8 mouse cellular contexts compared by ENCODE assay signal in genomic region chr11:120225256-120226195, GRCm38 (mm10). TPM values are rescaled to one million over a fixed set of nuclear protein-coding genes. Genes with fewer than 3 reads are reported as not detected.
A peak's percentile ranks its signal among the peaks of the same experiment; 100 is the strongest.
DNase-seq lines count a peak whose midpoint lies in the region; ATAC-seq and TF ChIP-seq lines count a peak whose summit lies in the region.

No protein-coding gene starts in this region.

- peak overlapping the region; percentile 77 for H3K27ac ChIP-seq in gastrocnemius, adult 2 months
- H3K27ac ChIP-seq in forebrain, postnatal 0 days (ENCODE audit: low read depth, low read length), result no peak overlapping the region
- H3K27ac ChIP-seq in kidney, embryonic 16.5 days (ENCODE audit: low read length), result peak overlapping the region; percentile 95
- H3K27ac ChIP-seq in midbrain, embryonic 11.5 days (ENCODE audit: low read depth, low read length), result peak overlapping the region; percentile 76

- ATAC-seq in forebrain, postnatal 0 days, result no peak
- ATAC-seq in kidney, embryonic 16.5 days (ENCODE audit: low FRiP score, low TSS enrichment), result peak; percentile 35; the same call in 1 of the 2 replicates
- no peak for ATAC-seq in midbrain, embryonic 11.5 days (ENCODE audit: low FRiP score)

- H3K9me3 ChIP-seq in forebrain, postnatal 0 days (ENCODE audit: low read length), result no peaks in the 10 kb centered on the region
- no peaks in the 10 kb centered on the region for H3K9me3 ChIP-seq in kidney, embryonic 16.5 days (ENCODE audit: low read length)
- no peaks in the 10 kb centered on the region for H3K9me3 ChIP-seq in midbrain, embryonic 11.5 days (ENCODE audit: control insufficient read depth, low read length)

- TF ChIP-seq CTCF in gastrocnemius, adult 2 months (IDR thresholded peaks at IDR 0.05), result no peak
- no peak for TF ChIP-seq CTCF in brain, embryonic 14.5 days (IDR thresholded peaks at IDR 0.05; ENCODE audit: borderline replicate concordance, extremely low read depth, insufficient read depth, insufficient read length)
- no peak for TF ChIP-seq CTCF in forebrain, postnatal 0 days (IDR thresholded peaks at IDR 0.05; ENCODE audit: low read depth)

- H3K4me3 ChIP-seq in gastrocnemius, adult 2 months, result peak overlapping the region; percentile 57
- H3K4me3 ChIP-seq in forebrain, postnatal 0 days (ENCODE audit: low read depth, low read length), result peak overlapping the region; percentile 9; the same call in 1 of the 2 replicates
- H3K4me3 ChIP-seq in kidney, embryonic 16.5 days (ENCODE audit: low read length), result peak overlapping the region; percentile 23
- H3K4me3 ChIP-seq in midbrain, embryonic 11.5 days (ENCODE audit: low read depth, low read length), result peak overlapping the region; percentile 16

- no peak for DNase-seq in gastrocnemius, adult 2 months
- no peak for DNase-seq in gastrocnemius, adult 8-10 months (ENCODE audit: low spot score in 2 of 2)
- peak; percentile 75 for DNase-seq in brain, embryonic 14.5 days (ENCODE audit: low read depth)
- DNase-seq in forebrain, postnatal 0 days, result peak; percentile 60
- peak; percentile 97 for DNase-seq in midbrain, embryonic 11.5 days (ENCODE audit: low spot score, missing footprints)
- no peak for DNase-seq in B cell, adult 2 months
- no peak for DNase-seq in thymus, postnatal 36 days

- H3K4me1 ChIP-seq in forebrain, postnatal 0 days (ENCODE audit: insufficient read depth), result peaks cover 36% of the 10 kb centered on the region
- peaks cover 88% of the 10 kb centered on the region for H3K4me1 ChIP-seq in kidney, embryonic 16.5 days (ENCODE audit: insufficient read depth, low read length)
- H3K4me1 ChIP-seq in midbrain, embryonic 11.5 days (ENCODE audit: control insufficient read depth, insufficient read depth, low read length), result peaks cover 80% of the 10 kb centered on the region

- no peaks in the 10 kb centered on the region for H3K36me3 ChIP-seq in forebrain, postnatal 0 days (ENCODE audit: insufficient read depth)
- no peaks in the 10 kb centered on the region for H3K36me3 ChIP-seq in kidney, embryonic 16.5 days (ENCODE audit: insufficient read depth, low read length)
- no peaks in the 10 kb centered on the region for H3K36me3 ChIP-seq in midbrain, embryonic 11.5 days (ENCODE audit: control insufficient read depth, insufficient read depth, low read length)

- intact Hi-C loops in gastrocnemius, adult 2 months (cut with DNase I), result no loop called here

- H3K4me2 ChIP-seq in forebrain, postnatal 0 days (ENCODE audit: low read depth), result peak overlapping the region; percentile 41
- peak overlapping the region; percentile 52 for H3K4me2 ChIP-seq in kidney, embryonic 16.5 days (replicated peaks; ENCODE audit: low read depth, low read length)
- H3K4me2 ChIP-seq in midbrain, embryonic 11.5 days, result peak overlapping the region; percentile 66

- peak overlapping the region; percentile 40 for H3K9ac ChIP-seq in forebrain, postnatal 0 days
- H3K9ac ChIP-seq in kidney, embryonic 16.5 days (replicated peaks; ENCODE audit: low read length), result peak overlapping the region; percentile 69
- peak overlapping the region; percentile 75 for H3K9ac ChIP-seq in midbrain, embryonic 11.5 days (ENCODE audit: low read length)

- no peak for TF ChIP-seq POLR2A in brain, embryonic 14.5 days (IDR thresholded peaks at IDR 0.05; ENCODE audit: borderline replicate concordance, extremely low read depth, insufficient read depth, insufficient read length, poor library complexity, severe bottlenecking)

- H3K27me3 ChIP-seq in forebrain, postnatal 0 days (ENCODE audit: insufficient read depth, low read length), result no peaks in the 10 kb centered on the region
- no peaks in the 10 kb centered on the region for H3K27me3 ChIP-seq in kidney, embryonic 16.5 days (ENCODE audit: insufficient read depth, low read length)
- no peaks in the 10 kb centered on the region for H3K27me3 ChIP-seq in midbrain, embryonic 11.5 days (ENCODE audit: control insufficient read depth, insufficient read depth, low read length)

- 28% methylated on average over 36 of the region's 36 CpGs for WGBS in forebrain, postnatal 0 days
- WGBS in kidney, embryonic 16.5 days, result 5% methylated on average over 36 of the region's 36 CpGs
- WGBS in midbrain, embryonic 11.5 days, result 2% methylated on average over 36 of the region's 36 CpGs

RNA-seq across cellular contexts. Expression of gene Bahcc1, which starts 7.2 kb away (rescaled TPM):
- 1 to 10 TPM; 3.5 to 5.3 TPM for total RNA-seq in gastrocnemius, adult 2 months (2021)
- 1 to 10 TPM; 3.6 to 5.8 (median 4.7) TPM for total RNA-seq in gastrocnemius, adult 8-10 months (2022)
- 29.0 and 47.0 TPM in 2 replicates for polyA plus RNA-seq in brain, embryonic 14.5 days (2012; rRNA removed)
- 19.3 and 26.5 TPM in 2 replicates for total RNA-seq in forebrain, postnatal 0 days (2014; rRNA removed)
- 3.9 and 6.5 TPM in 2 replicates for polyA plus RNA-seq in forebrain, postnatal 0 days (2015; fragmentation: Nextera tagmentation; extraction: Ambion mirVana)
- polyA plus RNA-seq in kidney, embryonic 16.5 days (2015; fragmentation: Nextera tagmentation; extraction: Ambion mirVana), result 13.2 and 14.2 TPM in 2 replicates
- polyA plus RNA-seq in midbrain, embryonic 11.5 days (2014; fragmentation: Nextera tagmentation; extraction: Ambion mirVana), result 17.6 and 20.6 TPM in 2 replicates

Comparison
In these comparisons a context has a peak if more than half of its experiments do, and no peak if none do; other contexts are left out.
1. DNase-seq: peak in brain, embryonic 14.5 days (single experiment), forebrain, postnatal 0 days (single experiment) and midbrain, embryonic 11.5 days (single experiment); none in gastrocnemius, adult 2 months (single experiment), gastrocnemius, adult 8-10 months (0 of 2), B cell, adult 2 months (0 of 2) and thymus, postnatal 36 days (0 of 2).
2. Peak in every context shown above with its lines, with median percentiles within 50 percentile points of each other: H3K4me3 ChIP-seq, H3K4me2 ChIP-seq and H3K9ac ChIP-seq.